Mouse (Mus musculus) frontal cortex, postnatal 10 days (tissue): ENCODE results near the gene Setd4.

ENCODE experiments used
- DNase-seq, 2 experiments: peaks; one replicate each; pipeline ENCODE4 v3.0.0; 2022; ENCODE audit warnings: low spot score in 2 of 2, mixed read lengths in 1 of 2

The Setd4 gene

DNA sequence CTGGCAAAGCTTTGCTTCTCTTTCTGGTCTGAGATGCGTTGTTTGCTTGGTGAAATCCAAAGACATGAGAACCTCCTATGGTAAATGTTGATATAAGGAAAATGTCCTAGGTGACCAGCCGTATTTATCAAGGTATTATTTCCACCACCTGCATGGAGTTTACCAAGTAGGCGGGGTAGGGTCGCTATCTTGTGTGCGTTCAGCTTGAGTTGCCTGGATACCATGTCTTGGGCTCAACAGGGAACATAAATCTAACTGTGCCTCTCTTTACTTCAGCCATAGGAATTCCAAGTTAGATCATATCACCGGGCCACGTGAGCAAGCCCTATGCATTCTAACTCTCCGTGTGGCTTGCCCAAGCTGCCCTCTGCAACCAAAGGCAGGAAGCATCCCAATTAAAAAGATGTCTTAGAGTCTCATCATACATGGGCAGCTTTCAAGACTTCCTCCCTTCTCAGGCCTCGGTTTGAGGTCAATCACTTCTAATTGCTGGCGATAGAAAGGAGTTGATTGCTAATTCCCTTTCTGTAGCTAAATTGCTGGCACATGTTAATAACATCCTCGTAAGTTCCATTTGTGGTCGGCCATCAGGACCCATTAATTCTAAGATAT lies 57.4 kb downstream of the Setd4 start:
- DNase-seq = no peak

DNA sequence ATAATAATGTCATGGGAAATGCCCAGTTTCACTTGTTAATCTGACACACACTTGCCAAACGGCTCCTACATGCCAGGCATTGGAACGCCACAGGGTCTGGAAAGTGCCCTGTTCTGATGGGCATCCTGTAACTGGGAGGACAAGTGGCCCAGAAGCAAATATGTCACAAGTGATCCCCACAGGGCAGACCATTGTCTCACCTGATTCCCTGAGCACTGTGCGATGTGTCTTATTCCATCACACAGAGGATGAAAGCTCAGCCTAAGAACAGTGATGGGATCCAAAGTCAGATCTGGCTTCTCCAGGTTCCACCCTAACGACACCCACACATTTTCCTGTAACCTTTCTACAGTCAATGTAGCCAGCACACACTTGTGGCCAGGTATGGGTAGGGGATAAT lies 58.9 kb downstream of the Setd4 start:
- DNase-seq = no peak

DNA sequence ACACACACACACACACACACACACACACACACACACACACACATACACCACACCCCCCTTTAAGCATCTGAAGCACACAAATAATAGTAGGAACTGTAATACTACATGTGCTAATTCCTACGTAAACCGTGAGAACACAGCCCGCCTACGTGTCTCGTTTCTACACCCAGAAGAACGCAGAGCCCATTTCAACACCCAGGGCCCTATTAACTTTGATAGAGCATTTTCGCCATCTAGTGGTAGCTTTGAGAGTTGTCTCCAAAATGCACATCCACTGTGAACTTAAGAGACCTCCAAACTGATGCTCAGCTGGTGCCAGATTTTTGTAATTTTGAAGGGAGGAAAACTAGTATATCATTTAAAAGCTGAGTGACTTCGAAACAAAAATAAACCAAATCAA lies 60.2 kb downstream of the Setd4 start:
- peak; percentile 38 to 61 for DNase-seq

DNA sequence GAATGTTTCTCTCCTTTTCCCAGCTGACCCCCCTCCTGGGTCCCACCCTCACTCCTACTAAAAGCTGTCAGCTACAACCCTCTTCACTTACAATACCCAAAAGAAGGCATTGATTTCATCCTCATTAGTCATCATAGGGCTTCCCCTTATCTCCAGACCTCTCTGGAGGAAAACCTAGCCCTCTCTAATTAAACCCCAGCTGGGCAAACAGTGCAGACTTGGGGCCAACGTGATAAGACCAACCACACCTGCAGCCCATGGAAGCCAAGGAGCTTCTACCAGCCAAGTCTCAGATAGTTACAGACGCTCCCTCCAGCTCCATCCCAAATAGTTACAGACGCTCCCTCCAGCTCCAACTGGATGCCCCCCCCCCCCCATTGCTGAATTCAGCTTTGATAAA lies 64.0 kb downstream of the Setd4 start:
- DNase-seq = no peak

DNA sequence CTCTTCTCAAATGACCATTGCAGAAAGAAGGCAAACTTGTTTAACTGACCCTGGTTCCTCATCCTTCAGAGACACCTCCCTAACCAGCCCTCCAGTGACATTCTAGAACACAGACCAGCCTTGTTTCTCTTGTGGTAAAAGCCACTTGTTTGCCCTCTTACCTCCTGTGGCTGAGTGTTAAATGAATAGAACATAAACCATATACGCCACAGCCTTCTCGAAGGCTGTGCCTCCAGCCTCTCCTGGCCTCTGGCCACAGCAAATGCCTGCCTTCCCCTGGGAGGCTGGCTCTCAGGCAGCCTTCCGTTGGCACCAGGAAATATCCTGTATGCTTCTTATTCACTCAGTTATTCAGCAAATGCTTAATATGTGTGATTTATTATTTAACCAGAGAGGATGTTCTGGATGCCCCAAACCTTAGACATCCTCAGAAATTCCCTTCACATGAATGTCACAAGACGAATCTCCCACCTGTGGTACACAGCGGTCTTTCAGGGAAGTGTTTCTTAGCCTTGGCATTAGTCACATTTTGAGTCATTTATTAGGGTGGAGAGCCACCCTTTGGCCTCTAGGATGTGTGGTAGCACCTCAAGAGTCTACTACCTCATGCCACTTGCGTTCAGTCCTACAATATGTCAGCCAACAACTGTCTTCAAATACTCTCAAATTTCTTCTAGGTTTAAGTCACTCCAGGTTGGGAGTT lies 68.6 kb downstream of the Setd4 start:
- DNase-seq = no peak
